Mouse (Mus musculus): Measurements from ENCODE around the gene Fbn1.

Fbn1 gene

GRCm38 (mm10) chr2:125498216-125498615 lies 9.6 kb downstream of the Fbn1 start:
- DNase-seq (ENCODE audit: low spot score): no peak

GRCm38 (mm10) chr2:125496696-125497095 lies 11.1 kb downstream of the Fbn1 start:
- DNase-seq (ENCODE audit: low spot score): no peak

DNA sequence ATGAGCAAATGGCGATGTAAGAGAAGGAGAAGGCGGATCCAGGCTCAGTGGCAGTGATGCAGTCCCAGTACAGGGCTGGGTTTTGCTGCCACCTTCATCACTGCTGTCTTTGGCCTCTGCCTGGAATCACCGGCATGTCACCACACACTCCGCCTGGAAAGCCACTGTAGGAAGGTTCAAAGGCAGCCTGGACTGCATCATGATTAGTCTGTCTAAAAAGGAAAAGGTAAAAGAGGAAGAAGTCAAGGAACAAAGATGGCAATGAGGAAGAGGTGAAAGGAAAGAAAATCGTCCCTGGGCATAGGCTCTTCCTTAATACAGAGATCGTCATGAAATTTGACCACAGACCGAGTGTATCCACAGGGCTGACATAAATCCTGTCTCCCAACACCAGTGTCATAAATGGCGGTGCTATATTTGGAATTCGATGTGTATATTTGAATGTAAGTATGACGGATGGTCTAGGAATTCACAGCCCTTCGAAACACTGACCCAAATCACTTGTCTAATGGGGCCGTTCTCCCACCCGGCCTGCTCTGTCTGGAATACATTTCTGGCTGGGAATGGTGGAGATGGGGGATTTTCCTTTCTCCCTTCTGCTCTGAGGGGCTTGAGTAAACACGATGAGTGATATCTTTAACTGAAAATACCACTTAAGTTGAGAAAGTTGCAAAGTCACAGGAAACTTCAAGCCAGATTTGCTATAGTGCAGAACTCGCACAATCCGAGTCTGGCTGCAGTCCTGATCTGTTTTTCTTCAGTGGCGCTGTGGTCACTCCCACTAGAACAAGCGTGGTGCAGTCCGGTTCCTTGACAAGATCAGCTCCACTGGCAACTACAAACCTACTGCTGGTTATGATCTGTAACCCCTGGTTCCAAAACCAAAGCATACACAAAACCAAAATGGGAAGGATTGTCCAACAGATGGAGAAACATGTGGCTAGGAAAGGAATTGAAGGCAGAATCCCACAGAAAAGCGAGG lies 12.7 kb downstream of the Fbn1 start:
- DNase-seq (ENCODE audit: low spot score): no peak

GRCm38 (mm10) chr2:125494291-125494690 lies 13.5 kb downstream of the Fbn1 start:
- DNase-seq (ENCODE audit: low spot score): no peak

DNA sequence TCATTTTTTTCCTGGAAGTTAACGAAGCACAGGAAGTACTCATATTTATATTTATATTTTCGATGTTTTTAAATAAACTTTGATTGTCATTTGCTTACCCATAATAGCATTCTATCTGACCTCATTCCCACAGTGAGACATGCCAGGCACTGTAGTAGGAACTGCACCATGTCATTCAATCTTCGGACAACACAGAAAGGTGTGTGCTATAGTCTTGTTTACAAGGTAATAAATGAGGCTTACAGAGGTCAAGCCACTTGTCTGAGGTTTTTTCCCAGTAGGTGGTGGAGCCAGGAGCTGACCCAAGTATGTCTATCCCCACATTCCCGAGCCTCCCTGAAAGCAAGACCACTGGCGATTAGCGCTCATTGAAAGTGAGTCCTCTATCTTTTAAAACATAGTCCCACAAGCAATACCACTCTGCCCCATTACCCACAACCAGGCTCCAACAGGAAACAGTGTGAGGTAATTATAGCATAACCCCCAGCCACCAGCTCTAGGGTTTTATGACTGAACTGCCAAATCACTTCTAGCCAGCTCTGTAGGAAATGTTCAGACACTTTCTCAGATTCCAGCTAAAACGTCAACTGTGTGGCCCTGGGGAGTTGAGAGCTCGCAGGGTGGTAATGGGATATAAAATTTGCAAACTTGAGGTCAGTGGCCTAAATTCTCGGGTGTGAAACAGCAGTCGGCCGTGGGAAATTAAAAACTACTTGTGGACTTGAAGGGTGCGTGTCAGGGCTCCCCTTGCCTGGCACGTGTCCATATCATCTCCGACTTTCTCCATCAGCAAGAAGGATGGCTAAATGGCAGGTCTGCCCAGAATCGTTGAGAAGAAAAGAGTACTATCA lies 15.5 kb downstream of the Fbn1 start:
- no peak for DNase-seq (ENCODE audit: low spot score)

- DNase-seq (ENCODE audit: low spot score): no peak
Observed at GRCm38 (mm10) chr2:125489979-125490378, 17.8 kb downstream of the Fbn1 start.

DNA sequence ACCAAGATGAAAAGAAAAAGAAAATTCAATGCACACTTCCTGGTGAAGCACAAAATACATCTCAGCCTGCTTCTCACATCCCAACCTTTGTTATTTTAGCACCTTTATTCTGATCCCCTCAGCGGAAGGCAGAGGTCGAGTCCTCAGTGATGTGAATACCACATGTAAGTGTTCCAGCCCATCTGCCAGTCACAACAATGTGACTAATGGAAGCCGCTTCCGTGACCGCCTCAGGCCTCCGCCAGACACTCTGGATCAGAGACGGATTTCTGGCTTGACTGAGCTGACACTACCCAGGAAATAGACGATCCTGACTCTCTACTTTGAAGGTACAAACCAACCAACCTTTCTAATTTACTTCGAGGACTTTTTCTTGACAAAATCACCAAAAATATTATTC lies 22.9 kb downstream of the Fbn1 start:
- DNase-seq (ENCODE audit: low spot score): no peak

GRCm38 (mm10) chr2:125484164-125484563 lies 23.6 kb downstream of the Fbn1 start:
- no peak for DNase-seq (ENCODE audit: low spot score)

- no peak for DNase-seq (ENCODE audit: low spot score)
Observed at GRCm38 (mm10) chr2:125481531-125482317, 26.1 kb downstream of the Fbn1 start.

DNA sequence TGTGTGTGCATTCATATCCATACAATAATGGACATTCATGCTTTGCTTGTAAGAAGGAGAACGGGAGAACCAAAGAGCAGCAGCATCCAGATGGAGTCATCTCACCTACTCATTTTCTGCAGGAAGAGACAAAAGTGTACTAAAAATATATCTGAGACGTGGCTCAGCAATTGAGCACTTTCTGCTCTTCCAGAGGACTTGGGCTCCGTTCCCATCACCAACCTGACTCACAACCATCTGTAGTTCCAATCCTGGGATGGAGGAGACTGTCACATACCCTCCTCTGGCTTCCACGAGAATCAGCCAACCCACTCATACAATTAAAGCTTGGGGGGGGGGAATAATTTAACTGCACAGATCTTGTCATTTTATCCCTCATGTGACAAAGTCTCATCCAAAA lies 26.7 kb downstream of the Fbn1 start:
- DNase-seq (ENCODE audit: low spot score): no peak

GRCm38 (mm10) chr2:125480057-125480456 lies 27.7 kb downstream of the Fbn1 start:
- DNase-seq (ENCODE audit: low spot score): no peak

DNA sequence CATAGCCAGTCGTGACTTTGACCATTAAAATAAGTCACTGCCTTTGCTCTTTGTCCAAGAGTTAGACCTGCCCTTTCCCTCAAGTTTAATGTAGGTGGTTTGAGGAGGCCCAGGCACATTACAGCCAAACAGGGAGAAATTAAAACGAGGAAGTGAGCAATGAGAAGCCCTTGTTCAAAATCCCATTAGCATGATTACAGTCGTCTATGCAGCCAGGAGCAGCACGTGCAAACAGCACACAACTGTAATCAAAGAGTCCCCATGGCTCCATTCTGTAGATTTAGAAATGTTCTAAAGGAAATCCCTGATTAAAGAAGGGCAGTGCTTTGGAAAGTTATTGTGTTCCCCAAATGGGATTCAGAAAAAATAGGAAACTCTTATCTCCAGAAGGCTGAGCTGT lies 29.1 kb downstream of the Fbn1 start:
- no peak for DNase-seq (ENCODE audit: low spot score)

DNA sequence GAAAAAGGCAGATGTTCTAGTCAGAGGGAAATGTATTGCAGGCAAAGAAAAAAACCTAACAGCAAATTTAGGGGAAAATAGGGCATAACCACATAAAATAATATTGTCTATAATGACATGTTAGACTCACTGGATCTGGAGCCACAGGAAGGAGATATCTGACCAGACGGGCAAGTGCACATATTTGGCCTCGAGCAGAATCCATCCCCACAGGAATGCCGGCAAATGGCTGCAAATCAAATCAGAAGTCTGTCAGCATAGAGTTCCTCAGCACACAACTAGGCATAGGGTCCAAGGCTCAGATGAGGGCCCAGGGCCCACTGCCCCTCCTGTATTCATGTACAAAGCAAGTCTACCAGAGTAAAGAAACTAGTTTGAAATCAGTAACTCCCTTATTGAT lies 30.4 kb downstream of the Fbn1 start:
- DNase-seq (ENCODE audit: low spot score): no peak

- DNase-seq (ENCODE audit: low spot score): no peak
Observed at GRCm38 (mm10) chr2:125476231-125476630, 31.6 kb downstream of the Fbn1 start.

DNA sequence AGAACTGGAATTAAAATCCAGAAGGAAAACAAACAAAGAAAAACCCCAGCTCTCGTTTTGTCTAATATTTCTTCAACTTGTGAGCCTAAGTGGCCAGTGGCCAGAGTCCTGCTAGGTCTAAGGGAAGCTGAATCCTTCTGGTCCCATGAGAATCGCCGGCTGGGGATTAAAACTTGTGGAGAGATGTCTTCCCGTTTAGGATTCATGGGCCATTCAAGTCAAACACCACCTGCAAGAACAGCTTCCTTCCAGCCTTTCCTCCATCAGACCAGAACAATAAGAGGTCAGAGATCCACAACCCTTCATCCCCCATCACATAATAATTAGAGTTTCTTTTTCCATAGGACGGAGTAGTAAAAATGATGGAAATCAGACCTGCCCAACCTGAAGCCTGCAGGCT lies 33.1 kb downstream of the Fbn1 start:
- DNase-seq (ENCODE audit: low spot score): no peak

GRCm38 (mm10) chr2:125473228-125473627 lies 34.6 kb downstream of the Fbn1 start:
- DNase-seq (ENCODE audit: low spot score): no peak

GRCm38 (mm10) chr2:125471721-125472120 lies 36.1 kb downstream of the Fbn1 start:
- DNase-seq (ENCODE audit: low spot score): no peak

DNA sequence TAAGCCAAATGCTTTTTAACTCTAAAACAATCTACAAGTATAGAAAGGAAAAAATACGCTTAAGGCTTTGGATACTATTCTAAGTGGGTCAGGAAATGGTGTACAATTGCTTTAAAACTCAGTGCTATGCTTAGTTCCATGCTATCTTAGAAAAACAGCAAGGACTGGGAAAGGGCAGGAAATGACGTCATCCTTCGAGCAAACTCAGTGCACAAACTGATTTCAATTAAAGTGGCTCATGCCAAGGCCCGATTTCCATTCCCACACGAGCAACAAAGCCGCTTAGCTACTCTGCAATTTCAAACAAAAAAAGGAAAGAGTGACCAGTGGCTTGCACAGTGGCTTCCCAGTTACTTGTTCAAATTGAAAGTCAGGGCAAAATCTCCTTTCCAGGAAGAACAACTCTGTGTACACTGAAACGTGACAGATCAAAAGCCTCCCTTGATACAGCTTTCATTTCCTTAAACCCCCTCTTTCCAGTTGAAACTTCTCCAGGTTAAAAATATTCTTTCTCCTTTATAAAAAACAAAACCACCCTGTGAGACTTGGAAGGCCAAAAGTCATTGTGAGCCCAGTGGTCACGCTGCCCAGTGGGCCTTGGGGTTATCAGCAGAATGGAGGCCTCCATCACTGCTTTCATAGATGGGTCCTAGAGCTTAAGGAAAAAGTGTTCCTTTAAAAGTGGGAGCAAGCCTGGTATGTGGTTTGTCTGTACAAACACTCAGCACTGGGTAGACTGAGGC lies 37.1 kb downstream of the Fbn1 start:
- DNase-seq (ENCODE audit: low spot score): no peak

GRCm38 (mm10) chr2:125464036-125464435 lies 43.8 kb downstream of the Fbn1 start:
- no peak for DNase-seq (ENCODE audit: low spot score)

- no peak for DNase-seq (ENCODE audit: low spot score)
Observed at GRCm38 (mm10) chr2:125459087-125459486, 48.7 kb downstream of the Fbn1 start.

DNA sequence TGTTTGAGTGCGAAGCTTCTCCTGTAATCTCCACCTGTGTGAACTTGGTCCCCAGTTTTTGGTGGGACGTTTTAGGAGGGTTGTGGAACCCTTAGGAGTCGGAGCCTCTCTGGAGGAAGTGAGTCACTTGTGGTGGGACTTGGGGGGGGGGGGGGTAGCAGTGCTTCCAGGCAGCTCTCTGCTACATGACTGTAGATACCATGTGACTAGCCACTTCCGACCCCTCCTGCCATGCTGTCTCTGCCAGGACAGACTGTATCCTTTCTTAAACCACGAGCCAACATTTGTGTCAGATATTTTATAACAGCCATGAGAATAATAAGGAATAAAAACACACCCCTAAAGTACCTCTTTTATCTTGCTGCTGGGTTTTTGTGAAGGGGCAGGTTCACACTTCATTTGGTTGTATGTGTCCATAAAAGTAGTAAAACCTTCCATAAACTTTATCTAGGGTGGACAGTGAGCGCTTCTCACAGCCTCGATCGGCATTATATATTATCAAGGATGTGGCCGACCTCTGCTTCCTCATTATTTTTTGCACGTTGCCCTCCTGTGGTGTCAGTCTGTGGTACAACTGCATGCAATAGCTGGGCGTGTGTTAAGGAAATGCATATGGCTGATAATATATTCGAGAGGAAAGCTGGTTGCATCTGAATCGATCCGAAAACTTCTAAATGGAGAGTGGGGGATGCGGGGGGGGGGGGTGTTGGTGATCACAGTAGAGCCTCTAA lies 51.6 kb downstream of the Fbn1 start:
- DNase-seq (ENCODE audit: low spot score): no peak

Measured in retina, embryonic 14.5 days (tissue).